Mouse (Mus musculus): ENCODE data around the gene Mfsd12.

DNA sequence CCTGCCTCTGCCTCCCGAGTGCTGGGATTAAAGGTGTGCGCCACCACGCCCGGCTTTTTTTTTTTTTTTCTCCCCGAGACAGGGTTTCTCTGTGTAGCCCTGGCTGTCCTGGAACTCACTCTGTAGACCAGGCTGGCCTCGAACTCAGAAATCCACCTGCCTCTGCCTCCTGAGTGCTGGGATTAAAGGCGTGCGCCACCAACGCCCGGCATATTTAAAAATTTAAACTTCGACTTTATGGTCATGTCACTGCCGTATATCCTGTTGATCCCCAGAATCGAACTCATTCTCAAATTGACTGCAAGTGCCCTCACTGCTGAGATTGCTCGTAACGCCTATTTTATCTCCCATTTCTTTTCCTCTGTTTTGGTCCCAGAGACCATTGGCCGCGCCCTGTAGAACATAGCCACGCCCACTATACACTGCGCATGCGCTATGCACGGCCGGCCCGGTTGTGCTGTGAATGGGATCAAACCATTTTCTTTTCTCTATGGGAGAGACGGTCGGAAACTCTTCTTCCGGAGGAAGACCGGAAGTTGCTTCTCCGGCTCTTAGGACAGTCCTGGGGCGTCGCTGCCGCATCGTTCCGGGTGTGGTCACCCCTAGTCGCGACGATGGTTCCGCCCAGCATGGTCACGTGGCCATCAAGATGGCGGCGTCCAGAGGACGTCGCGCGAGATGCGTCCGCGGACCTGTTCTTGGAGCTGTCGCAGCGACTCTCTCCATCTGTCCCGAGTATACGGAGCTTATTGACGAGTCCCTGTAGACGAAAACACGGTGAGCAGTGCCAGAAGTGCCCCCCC is 26.7 kb downstream of the Mfsd12 start, which contains the start of the genes Dohh and Gm48551:
- TF ChIP-seq POLR2A (IDR thresholded peaks at IDR 0.05; ENCODE audit: control insufficient read depth in 1 of 2, insufficient read depth in 1 of 2, low read depth in 1 of 2, low read length in 2 of 2, poor library complexity in 1 of 2) (peak; percentile 91 to 92), SIN3A (IDR thresholded peaks at IDR 0.05; ENCODE audit: low read length) (peak; percentile 99), NELFE (IDR thresholded peaks at IDR 0.05; ENCODE audit: low read depth, low read length) (peak; percentile 88), CTCF (IDR thresholded peaks at IDR 0.05 in 2 of 3, conservative IDR thresholded peaks at IDR 0.05 in 1 of 3; ENCODE audit: control insufficient read depth in 1 of 3, insufficient read depth in 1 of 3, low read depth in 2 of 3, low read length in 3 of 3, poor library complexity in 1 of 3, severe bottlenecking in 1 of 3) (no peak), MYB (IDR thresholded peaks at IDR 0.05; ENCODE audit: low read depth, low read length) (no peak), RAD21 (IDR thresholded peaks at IDR 0.05; ENCODE audit: low read depth, low read length) (no peak), MAZ (IDR thresholded peaks at IDR 0.05; ENCODE audit: low read depth, low read length) (no peak; the same call in 1 of the 2 replicates), ZC3H11A (IDR thresholded peaks at IDR 0.05; ENCODE audit: low read depth, low read length) (no peak), MAX (IDR thresholded peaks at IDR 0.05; ENCODE audit: low read length) (peak; percentile 97), EP300 (IDR thresholded peaks at IDR 0.05; ENCODE audit: low read depth in 1 of 2, low read length in 2 of 2) (peak in 1 of 2 experiments; percentile 16; a peak in 2 of 4 replicates), GATA1 (IDR thresholded peaks at IDR 0.05; ENCODE audit: low read depth, low read length) (0 out of 2 replicates have a peak, but pooled peaks have one; percentile 20), MEF2A (IDR thresholded peaks at IDR 0.05; ENCODE audit: extremely low read depth, insufficient replicate concordance, low read depth, low read length, poor library complexity, severe bottlenecking) (no peak), NRF1 (IDR thresholded peaks at IDR 0.05; ENCODE audit: insufficient read depth, low read depth, low read length, poor library complexity, severe bottlenecking) (peak; percentile 100)

All from MEL (cell line).